Mouse (Mus musculus): ENCODE measurements around the gene Ssh3.

DNA sequence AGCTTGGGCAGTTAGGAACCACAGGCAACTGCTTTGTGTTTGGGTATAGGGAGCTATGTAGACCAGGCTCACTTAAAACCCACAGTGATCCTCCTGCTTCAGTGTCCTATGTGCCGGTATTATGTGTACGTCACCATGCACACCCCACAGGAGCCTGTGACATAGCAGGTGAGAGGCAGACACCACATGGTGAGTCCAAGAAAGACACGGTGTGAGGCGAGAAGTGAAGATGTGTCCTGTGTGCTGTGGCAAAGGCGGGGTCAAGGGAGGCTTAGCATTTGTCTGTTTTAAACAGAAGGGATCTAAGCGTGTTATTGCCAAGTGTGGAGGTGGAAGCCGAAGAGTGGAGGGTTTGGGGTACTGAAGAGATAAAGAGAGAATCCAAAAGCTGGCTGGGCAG is 42.2 kb downstream of the Ssh3 start:
- TF ChIP-seq CTCF (IDR thresholded peaks at IDR 0.05; ENCODE audit: low read depth, low read length) = no peak
- TF ChIP-seq EP300 (IDR thresholded peaks at IDR 0.05; ENCODE audit: insufficient read depth, low read depth, low read length) = no peak
